Mouse (Mus musculus): Measurements from ENCODE around the gene Bcl3. TPM values are rescaled to one million over a fixed set of nuclear protein-coding genes. Genes with fewer than 3 reads are reported as not detected.

Gene Bcl3
- polyA plus RNA-seq (2014; fragmentation: Illumina TruSeq; extraction: RNeasy Lipid Tissue Mini Kit (QIAGEN cat#74804); ENCODE audit: low read depth, low replicate concordance): 0.53 TPM

GRCm38 (mm10) chr7:19822604-19823058, at the start of gene Bcl3:
TSS of gene Bcl3 (minus strand) at chr7:19822770.

DNA sequence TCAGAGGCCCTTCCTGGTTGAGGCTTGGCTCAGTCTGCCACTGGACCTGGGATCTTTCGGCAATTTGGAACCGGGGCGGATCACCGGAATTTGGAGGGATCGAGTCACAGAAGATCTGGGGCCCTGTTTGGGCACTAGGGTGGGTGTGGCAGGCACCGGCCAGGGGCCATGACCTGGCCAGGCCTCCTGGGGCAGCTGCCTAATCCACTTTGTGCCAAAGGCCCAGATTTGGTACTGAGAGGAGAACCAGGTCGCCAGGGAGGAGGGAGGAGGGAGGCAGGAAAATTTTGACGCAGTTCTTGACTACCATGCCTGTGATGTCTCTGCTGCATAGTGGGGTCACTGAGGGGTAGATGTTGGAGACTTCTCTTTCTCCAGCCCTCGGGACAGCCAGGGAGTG, 38.6 kb upstream of the Bcl3 start, which contains the start of gene Ceacam16:
Gene Ceacam16 (minus strand): TSS at position 101 of the 400 bp plus-strand sequence.

GRCm38 (mm10) chr7:19851858-19852570, 29.4 kb upstream of the Bcl3 start, which contains the start of gene Gm19345:
TSS of gene Gm19345 (plus strand) at chr7:19852003.

DNA sequence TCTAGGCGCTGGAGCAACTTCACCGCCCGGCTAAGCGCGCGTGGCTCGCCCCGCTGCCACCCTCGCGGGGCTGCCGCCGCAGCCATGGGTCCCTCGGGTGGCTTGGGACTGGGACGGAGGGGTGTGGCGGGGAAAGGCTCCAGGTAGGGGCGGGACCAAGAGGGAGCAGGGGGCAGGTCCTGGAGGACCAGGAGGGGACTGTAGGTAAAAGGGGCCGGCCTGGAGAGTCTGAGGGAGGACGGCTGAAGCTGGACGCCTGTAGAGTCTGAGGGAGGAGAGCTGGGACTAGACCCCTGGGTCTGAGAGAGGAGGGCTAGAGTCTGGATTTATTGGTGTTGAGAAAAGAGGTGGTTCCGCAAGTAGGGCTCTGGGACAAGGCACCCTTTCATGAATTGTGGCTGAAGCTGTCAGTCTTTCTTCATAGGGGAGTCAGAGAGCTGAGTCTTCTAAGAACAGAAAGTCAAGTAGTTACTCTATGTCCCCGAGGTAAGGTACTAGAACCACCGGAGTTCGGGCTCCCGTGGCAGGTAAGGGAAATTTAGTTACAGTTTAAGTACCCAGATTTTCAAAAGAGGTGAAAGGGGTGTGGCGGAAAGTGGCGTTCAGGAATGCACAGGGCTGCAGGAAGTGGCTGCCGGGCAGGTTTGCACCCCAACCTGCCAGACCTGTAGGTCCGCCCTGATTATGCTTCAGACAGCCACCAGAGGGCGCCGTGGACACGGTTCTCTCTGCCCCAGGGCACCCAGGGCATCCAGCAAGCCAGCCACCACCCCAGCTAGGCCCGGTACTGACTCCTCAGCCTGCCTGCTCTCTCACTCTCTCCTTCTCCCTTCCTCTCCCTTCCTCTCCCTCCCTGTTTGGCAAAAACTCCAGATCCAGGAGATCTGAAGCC, 25.6 kb downstream of the Bcl3 start, which contains the start of gene Cblc:
Gene Cblc (minus strand): TSS at position 113 of the 892 bp plus-strand sequence.

GRCm38 (mm10) chr7:19770984-19771391, 51.6 kb downstream of the Bcl3 start, which contains the start of gene Bcam:
TSS of gene Bcam (minus strand) at chr7:19771016.

Other genes starting within 250 kb of the Bcl3 start
- not detected for gene Zfp296, start 245.5 kb downstream of the Bcl3 start, polyA plus RNA-seq (2014; fragmentation: Illumina TruSeq; extraction: RNeasy Lipid Tissue Mini Kit (QIAGEN cat#74804); ENCODE audit: low read depth, low replicate concordance)
- gene Gemin7, start 245.2 kb downstream of the Bcl3 start, polyA plus RNA-seq (2014; fragmentation: Illumina TruSeq; extraction: RNeasy Lipid Tissue Mini Kit (QIAGEN cat#74804); ENCODE audit: low read depth, low replicate concordance): 12.5 TPM
- 3.3 TPM for gene Clasrp, start 218.3 kb downstream of the Bcl3 start, polyA plus RNA-seq (2014; fragmentation: Illumina TruSeq; extraction: RNeasy Lipid Tissue Mini Kit (QIAGEN cat#74804); ENCODE audit: low read depth, low replicate concordance)
- gene Relb, start 193.3 kb downstream of the Bcl3 start, polyA plus RNA-seq (2014; fragmentation: Illumina TruSeq; extraction: RNeasy Lipid Tissue Mini Kit (QIAGEN cat#74804); ENCODE audit: low read depth, low replicate concordance): 0.39 TPM
- gene Clptm1, start 157.7 kb downstream of the Bcl3 start, polyA plus RNA-seq (2014; fragmentation: Illumina TruSeq; extraction: RNeasy Lipid Tissue Mini Kit (QIAGEN cat#74804); ENCODE audit: low read depth, low replicate concordance): 17.7 TPM
- not detected for gene Apoc2, start 144.8 kb downstream of the Bcl3 start, polyA plus RNA-seq (2014; fragmentation: Illumina TruSeq; extraction: RNeasy Lipid Tissue Mini Kit (QIAGEN cat#74804); ENCODE audit: low read depth, low replicate concordance)
- not detected for gene Gm44805, start 141.3 kb downstream of the Bcl3 start, polyA plus RNA-seq (2014; fragmentation: Illumina TruSeq; extraction: RNeasy Lipid Tissue Mini Kit (QIAGEN cat#74804); ENCODE audit: low read depth, low replicate concordance)
- gene Apoc4, start 141.3 kb downstream of the Bcl3 start, polyA plus RNA-seq (2014; fragmentation: Illumina TruSeq; extraction: RNeasy Lipid Tissue Mini Kit (QIAGEN cat#74804); ENCODE audit: low read depth, low replicate concordance): not detected
- 9.0 TPM for gene Apoc1, start 130.1 kb downstream of the Bcl3 start, polyA plus RNA-seq (2014; fragmentation: Illumina TruSeq; extraction: RNeasy Lipid Tissue Mini Kit (QIAGEN cat#74804); ENCODE audit: low read depth, low replicate concordance)
- 3.0 TPM for gene Apoe, start 123.6 kb downstream of the Bcl3 start, polyA plus RNA-seq (2014; fragmentation: Illumina TruSeq; extraction: RNeasy Lipid Tissue Mini Kit (QIAGEN cat#74804); ENCODE audit: low read depth, low replicate concordance)
- gene Tomm40, start 107.3 kb downstream of the Bcl3 start, polyA plus RNA-seq (2014; fragmentation: Illumina TruSeq; extraction: RNeasy Lipid Tissue Mini Kit (QIAGEN cat#74804); ENCODE audit: low read depth, low replicate concordance): 0.38 TPM
- 7.8 TPM for gene Nectin2, start 72.3 kb downstream of the Bcl3 start, polyA plus RNA-seq (2014; fragmentation: Illumina TruSeq; extraction: RNeasy Lipid Tissue Mini Kit (QIAGEN cat#74804); ENCODE audit: low read depth, low replicate concordance)
- not detected for gene Bcam, start 51.8 kb downstream of the Bcl3 start, polyA plus RNA-seq (2014; fragmentation: Illumina TruSeq; extraction: RNeasy Lipid Tissue Mini Kit (QIAGEN cat#74804); ENCODE audit: low read depth, low replicate concordance)
- gene Cblc, start 26.0 kb downstream of the Bcl3 start, polyA plus RNA-seq (2014; fragmentation: Illumina TruSeq; extraction: RNeasy Lipid Tissue Mini Kit (QIAGEN cat#74804); ENCODE audit: low read depth, low replicate concordance): not detected
- gene Gm19345, start 29.2 kb upstream of the Bcl3 start, polyA plus RNA-seq (2014; fragmentation: Illumina TruSeq; extraction: RNeasy Lipid Tissue Mini Kit (QIAGEN cat#74804); ENCODE audit: low read depth, low replicate concordance): not detected
- not detected for gene Ceacam16, start 38.5 kb upstream of the Bcl3 start, polyA plus RNA-seq (2014; fragmentation: Illumina TruSeq; extraction: RNeasy Lipid Tissue Mini Kit (QIAGEN cat#74804); ENCODE audit: low read depth, low replicate concordance)
- not detected for gene Ceacam19, start 65.2 kb upstream of the Bcl3 start, polyA plus RNA-seq (2014; fragmentation: Illumina TruSeq; extraction: RNeasy Lipid Tissue Mini Kit (QIAGEN cat#74804); ENCODE audit: low read depth, low replicate concordance)
- gene Pvr, start 98.4 kb upstream of the Bcl3 start, polyA plus RNA-seq (2014; fragmentation: Illumina TruSeq; extraction: RNeasy Lipid Tissue Mini Kit (QIAGEN cat#74804); ENCODE audit: low read depth, low replicate concordance): 7.9 TPM
- gene Igsf23, start 128.0 kb upstream of the Bcl3 start, polyA plus RNA-seq (2014; fragmentation: Illumina TruSeq; extraction: RNeasy Lipid Tissue Mini Kit (QIAGEN cat#74804); ENCODE audit: low read depth, low replicate concordance): not detected
- 1.4 TPM for gene Ceacam20, start 142.6 kb upstream of the Bcl3 start, polyA plus RNA-seq (2014; fragmentation: Illumina TruSeq; extraction: RNeasy Lipid Tissue Mini Kit (QIAGEN cat#74804); ENCODE audit: low read depth, low replicate concordance)
- 1.6 TPM for gene Nlrp9b, start 168.7 kb upstream of the Bcl3 start, polyA plus RNA-seq (2014; fragmentation: Illumina TruSeq; extraction: RNeasy Lipid Tissue Mini Kit (QIAGEN cat#74804); ENCODE audit: low read depth, low replicate concordance)